Mouse (Mus musculus) embryo, embryonic 11 days (tissue): ENCODE results near the gene Cracr2b.

ENCODE experiments used
- DNase-seq: peaks from one replicate; pipeline ENCODE4 v3.0.0-alpha.2; 2015

The Cracr2b gene

GRCm38 (mm10) chr7:141471236-141471635 is 10.3 kb downstream of the Cracr2b start:
- no peak for DNase-seq

DNA sequence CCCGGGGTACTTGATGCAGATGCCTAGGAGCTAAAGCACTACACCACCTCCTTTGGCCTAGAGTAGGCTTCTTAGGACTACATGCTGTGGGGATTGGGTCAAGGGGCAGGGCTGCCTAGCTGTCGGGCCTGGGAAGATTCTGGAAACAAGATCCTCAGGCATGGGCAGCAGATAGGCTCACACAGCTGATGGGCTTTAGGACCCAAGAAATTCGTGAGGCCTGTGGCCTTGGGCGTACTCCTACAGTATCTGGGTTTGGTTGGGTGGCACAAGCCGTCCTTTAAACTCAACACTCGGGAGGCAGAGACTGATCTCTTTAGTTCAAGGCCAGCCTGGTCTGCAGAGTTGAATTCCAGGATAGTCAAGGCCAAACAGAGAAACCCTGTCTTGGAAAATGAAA is 11.3 kb downstream of the Cracr2b start:
- no peak for DNase-seq

- no peak for DNase-seq
These were observed 11.9 kb downstream of the Cracr2b start for GRCm38 (mm10) chr7:141472763-141473162.

- no peak for DNase-seq
These were observed 13.3 kb downstream of the Cracr2b start for GRCm38 (mm10) chr7:141474160-141474559.

GRCm38 (mm10) chr7:141475011-141475804 is 14.3 kb downstream of the Cracr2b start, which contains the start of the genes Polr2l and Tspan4:
Polr2l (minus strand) TSS chr7:141475132.
Tspan4 (plus strand) TSS chr7:141475240.
- peak; percentile 94 for DNase-seq

- DNase-seq, result no peak
These were observed 14.9 kb downstream of the Cracr2b start for GRCm38 (mm10) chr7:141475805-141476158.

DNA sequence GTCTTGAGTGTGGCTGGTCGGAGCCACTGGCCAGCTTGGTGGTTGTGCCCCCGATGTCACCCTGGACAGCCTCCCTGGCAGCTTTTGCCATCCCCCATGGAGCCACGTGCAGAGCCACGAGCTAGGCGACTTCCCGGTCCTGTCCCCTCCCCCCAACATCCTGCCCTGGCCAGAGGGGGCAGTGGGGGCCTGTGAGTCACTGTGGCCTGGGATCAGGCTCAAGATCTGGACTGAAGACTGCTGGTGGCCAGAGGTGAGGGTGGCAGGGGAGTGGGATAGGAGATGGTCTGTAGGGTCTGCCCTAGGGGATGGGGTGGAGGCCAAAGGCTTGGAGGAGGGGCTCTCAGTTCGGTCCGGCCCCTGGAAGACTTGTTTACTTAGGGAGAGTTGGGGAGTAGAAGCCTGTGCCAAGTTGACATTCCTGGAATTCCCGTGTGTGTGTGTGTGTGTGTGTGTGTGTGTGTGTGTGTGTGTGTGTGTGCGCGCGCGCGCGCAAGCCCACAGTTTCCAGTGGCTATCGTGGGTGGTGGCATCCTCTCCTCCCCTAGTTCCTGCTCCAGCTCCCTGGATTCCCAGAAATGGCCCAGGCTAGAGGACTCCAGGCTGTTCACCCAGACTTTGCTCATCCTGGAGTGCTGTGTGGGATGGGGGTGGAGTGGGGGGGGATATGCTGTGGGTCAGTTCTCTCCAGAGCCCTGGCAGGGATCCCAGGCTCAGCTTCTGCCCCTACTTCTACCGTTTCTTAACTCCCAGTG is 15.5 kb downstream of the Cracr2b start:
- DNase-seq, result peak; percentile 69

GRCm38 (mm10) chr7:141476981-141477370 is 16.1 kb downstream of the Cracr2b start:
- DNase-seq, result no peak

GRCm38 (mm10) chr7:141477578-141478269 is 16.8 kb downstream of the Cracr2b start:
- DNase-seq, result no peak

DNA sequence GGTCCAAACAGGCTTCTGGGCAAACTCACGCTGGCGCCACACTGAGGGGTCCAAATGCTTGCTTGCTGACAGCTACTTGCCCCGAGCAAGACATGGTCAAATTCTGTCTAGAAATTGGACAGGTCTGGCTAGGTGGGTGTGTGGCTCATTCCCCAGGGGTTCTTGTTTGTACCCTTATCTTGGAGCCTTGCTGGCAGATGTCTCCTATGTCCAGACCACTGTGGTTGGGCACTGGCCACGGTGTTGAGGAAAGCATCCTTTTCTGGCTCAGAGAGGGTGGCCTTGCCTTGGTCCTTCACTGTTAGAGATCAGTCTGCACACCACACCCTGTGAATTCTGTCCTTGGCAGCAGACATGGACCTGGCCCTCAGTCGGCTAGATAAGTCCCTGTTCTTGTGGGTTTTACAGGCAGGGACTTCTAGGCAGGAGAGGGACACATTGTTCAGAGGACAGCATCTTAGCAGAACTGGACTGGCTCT is 17.4 kb downstream of the Cracr2b start:
- no peak for DNase-seq

DNA sequence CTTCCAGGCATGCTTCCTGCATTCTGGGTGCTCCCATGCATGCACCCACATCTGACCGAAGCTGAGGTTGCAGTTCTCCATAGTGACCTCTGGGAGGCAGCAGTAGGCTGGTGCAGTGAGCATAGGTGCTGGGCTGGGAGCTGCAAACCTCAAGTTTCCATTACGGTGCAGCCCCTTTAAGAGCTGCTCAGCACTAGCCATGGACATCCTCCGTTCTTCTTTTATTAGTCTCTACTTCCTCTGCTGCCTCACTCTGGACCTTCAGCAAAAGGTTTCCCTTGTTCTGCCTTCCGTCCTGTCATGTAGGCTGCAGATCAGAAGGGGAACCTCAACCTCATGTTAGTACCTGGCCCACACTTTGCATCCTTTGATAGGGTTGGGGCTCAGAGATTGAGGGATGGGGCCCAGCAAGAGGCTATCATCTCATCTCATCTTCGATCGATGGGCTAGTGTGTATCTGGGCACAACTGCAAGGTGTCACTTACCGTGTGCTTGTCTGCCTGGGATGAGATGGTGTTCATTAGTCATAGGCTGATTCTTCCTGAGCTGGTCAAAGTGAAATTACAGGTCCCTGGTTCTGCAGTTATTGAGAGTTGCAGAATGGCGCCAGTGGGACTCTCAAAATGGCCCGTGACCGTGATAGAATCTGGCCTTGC is 20.1 kb downstream of the Cracr2b start:
- peak; percentile 84 for DNase-seq

GRCm38 (mm10) chr7:141481498-141482401 is 20.9 kb downstream of the Cracr2b start:
- peak; percentile 78 for DNase-seq

DNA sequence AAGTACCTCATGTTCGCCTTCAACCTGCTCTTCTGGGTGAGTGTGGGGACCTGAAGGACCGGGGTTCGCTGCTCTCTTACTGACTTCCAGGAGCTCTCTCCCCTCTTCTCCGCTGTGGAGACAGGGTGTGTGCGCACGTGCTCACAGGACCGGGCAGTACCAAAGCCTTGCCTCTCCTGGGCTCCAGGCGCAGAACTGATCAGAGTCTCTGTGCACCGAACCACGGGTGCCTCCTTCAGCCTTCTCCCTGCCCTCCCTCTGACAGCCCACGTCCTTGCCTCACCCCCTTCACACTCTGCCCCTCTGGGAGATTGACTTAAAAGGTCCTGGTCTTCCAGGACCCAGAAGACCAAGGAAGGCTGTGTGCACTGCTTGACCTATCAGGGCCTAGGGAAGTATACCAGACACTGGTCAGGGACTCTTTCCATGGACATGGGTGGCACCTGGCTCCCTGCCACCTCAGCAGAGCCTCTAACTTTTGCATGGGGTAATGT is 21.7 kb downstream of the Cracr2b start:
- DNase-seq, result no peak

GRCm38 (mm10) chr7:141483114-141483653 is 22.3 kb downstream of the Cracr2b start:
- DNase-seq, result no peak

DNA sequence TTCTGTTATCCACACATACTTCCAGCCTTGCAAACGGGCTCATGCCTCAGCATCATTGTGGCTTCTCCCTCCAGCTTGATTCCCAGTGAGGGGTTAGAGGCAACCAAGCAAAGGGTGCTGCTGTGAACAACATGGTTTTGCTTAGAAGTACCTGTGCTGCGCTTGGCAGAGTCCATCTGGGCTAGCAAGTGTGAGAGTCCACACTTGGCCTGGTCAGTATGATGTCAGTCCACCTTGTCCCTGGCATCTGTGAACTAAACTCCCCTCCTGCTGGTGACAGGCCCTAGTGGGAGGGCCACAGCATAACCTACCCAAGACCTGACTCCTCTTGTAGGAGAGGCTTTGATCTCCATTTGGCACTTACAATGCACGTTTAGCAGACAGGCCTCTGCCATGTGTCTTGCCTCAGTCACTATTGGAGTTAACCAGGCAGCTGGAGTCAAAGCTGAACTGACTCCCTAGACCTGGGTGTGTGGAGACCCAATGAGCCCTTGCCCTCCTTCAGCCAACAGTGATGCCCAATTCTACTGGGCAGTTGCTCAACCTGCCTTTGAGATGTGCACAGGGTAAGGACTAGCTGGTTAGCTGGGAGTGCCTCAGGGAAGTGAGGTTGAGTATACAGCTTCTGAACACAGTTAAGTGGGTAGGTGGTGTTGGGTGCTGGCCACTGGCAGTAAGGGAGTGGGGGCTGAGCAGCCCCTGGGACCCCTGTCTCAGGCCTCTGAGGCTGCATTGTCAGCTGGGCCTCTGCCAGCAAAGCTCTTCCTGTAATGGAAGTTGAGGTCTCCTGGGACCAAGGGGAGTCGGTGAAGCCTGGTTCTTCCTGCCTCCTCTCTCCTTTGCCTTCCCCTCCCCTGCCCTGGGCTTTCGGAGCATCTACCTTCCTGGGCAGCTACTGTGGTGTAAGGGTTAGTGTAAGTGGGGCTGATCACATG is 23.6 kb downstream of the Cracr2b start:
- DNase-seq, result no peak

GRCm38 (mm10) chr7:141485186-141485585 is 24.3 kb downstream of the Cracr2b start:
- no peak for DNase-seq

- DNase-seq, result no peak
These were observed 24.7 kb downstream of the Cracr2b start for GRCm38 (mm10) chr7:141485606-141486005.

DNA sequence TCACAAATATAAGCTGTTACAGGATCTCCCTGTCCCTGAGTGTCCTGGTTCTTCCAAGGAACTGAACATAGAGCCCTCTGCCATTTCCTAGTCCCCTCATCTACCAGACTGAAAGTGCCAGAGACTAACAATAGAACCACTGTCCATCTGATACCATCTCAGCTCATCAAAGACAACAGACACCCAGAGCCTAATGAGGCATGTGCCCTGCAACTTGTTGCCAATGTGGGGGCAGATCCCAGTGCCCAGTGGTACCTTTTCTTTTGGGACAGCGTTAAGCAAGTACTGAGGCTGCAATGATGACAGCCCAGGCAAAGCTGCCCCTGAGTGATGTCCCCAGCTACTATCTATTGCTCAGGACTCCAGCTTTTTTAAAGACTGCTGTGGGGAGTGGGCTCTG is 25.3 kb downstream of the Cracr2b start:
- DNase-seq, result no peak

- DNase-seq, result no peak
These were observed 26.2 kb downstream of the Cracr2b start for GRCm38 (mm10) chr7:141487141-141487540.

GRCm38 (mm10) chr7:141491151-141491550 is 30.3 kb downstream of the Cracr2b start:
- DNase-seq, result no peak
